8 mouse cellular contexts compared by ENCODE assay signal in the genomic region with DNA sequence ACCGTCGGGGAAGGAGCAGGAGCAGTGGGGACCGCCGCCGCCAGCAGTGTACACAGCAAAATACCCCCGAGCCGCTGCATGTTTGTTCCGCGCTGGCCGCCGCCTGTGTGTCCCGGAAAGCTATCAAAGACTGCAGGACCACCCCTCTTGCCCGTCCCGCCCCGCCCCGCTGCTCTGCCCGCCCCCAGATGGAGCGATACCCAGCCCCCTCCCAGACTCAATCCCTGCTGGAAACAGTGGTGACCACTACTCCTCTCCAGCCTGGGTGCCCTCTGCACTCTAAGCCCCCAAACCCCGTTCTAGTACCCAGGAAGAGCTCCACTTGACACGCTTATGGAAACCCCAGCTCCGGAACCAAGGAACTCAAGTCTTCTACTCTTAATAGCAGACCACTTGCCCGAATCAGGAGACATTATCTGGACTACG. TPM values are rescaled to one million over a fixed set of nuclear protein-coding genes. Genes with fewer than 3 reads are reported as not detected.
DNase-seq lines count a peak whose midpoint lies in the region; ATAC-seq and TF ChIP-seq lines count a peak whose summit lies in the region.

No protein-coding gene starts in this region.

- no peaks in the 10 kb centered on the region for H3K79me2 ChIP-seq in liver, adult 2 months (ENCODE audit: control insufficient read depth, insufficient read depth, low read length)

- DNase-seq in heart, adult 18-20 months, result no peak
- peak; percentile 25 to 37 for DNase-seq in adrenal gland, postnatal 36 days
- DNase-seq in heart, postnatal 0 days (ENCODE audit: low spot score), result peak; percentile 31
- DNase-seq in liver, adult 2 months (ENCODE audit: extremely low read depth, low read depth, low spot score), result no peak
- DNase-seq in c-Kit-positive CD71-positive TER-119-positive erythroid progenitor cells, embryonic 14.5 days (ENCODE audit: low spot score), result no peak

- H3K27me3 ChIP-seq in heart, embryonic 12.5 days (replicated peaks), result no peaks in the 10 kb centered on the region
- H3K27me3 ChIP-seq in heart, postnatal 0 days (ENCODE audit: control insufficient read depth, insufficient read depth, low read length), result peaks cover 18% of the 10 kb centered on the region; the same call in 1 of the 2 replicates
- peaks cover 6% of the 10 kb centered on the region; the same call in 1 of the 2 replicates for H3K27me3 ChIP-seq in liver, adult 2 months (ENCODE audit: control insufficient read depth, insufficient read depth, low read length)

- no peaks in the 10 kb centered on the region for H3K9me3 ChIP-seq in heart, embryonic 12.5 days (replicated peaks)
- no peaks in the 10 kb centered on the region for H3K9me3 ChIP-seq in heart, postnatal 0 days (replicated peaks; ENCODE audit: control insufficient read depth, low read length)

- peak; percentile 63 for ATAC-seq in heart, embryonic 12.5 days (ENCODE audit: insufficient number of reproducible peaks, low FRiP score)
- peak; percentile 47 for ATAC-seq in heart, postnatal 0 days (ENCODE audit: insufficient read depth, low read depth)
- ATAC-seq in CD4-positive, CD25-positive, alpha-beta regulatory T cell, adult 4 months, result no peak

- H3K36me3 ChIP-seq in heart, embryonic 12.5 days, result 0 out of 2 replicates have a peak, but pooled peaks cover 3% of the 10 kb centered on the region
- no peaks in the 10 kb centered on the region for H3K36me3 ChIP-seq in heart, postnatal 0 days (replicated peaks; ENCODE audit: control insufficient read depth, insufficient read depth, low read length)
- H3K36me3 ChIP-seq in liver, adult 2 months (ENCODE audit: control insufficient read depth, insufficient read depth, low read length), result no peaks in the 10 kb centered on the region

- TF ChIP-seq POLR2A in liver, adult 2 months (IDR thresholded peaks at IDR 0.05; ENCODE audit: extremely low read depth, insufficient read depth, low read length), result no peak
- no peak for TF ChIP-seq POLR2A in olfactory bulb, adult 2 months (IDR thresholded peaks at IDR 0.05; ENCODE audit: insufficient read depth, low read depth, low read length)

- WGBS in heart, embryonic 12.5 days, result under 1% methylated on average over 23 of the region's 23 CpGs
- WGBS in heart, postnatal 0 days, result under 1% methylated on average over 23 of the region's 23 CpGs
- 9% methylated on average over 23 of the region's 23 CpGs for WGBS in liver, adult 2 months
- WGBS in olfactory bulb, adult 2 months, result 8% methylated on average over 23 of the region's 23 CpGs

- H3K4me3 ChIP-seq in heart, embryonic 12.5 days, result peak overlapping the region; percentile 62
- H3K4me3 ChIP-seq in heart, postnatal 0 days (ENCODE audit: low read depth, low read length), result peak overlapping the region; percentile 54
- H3K4me3 ChIP-seq in liver, adult 2 months (ENCODE audit: insufficient read depth, low read depth, low read length), result peak overlapping the region; percentile 44; the same call in 1 of the 2 replicates
- peak overlapping the region; percentile 47 for H3K4me3 ChIP-seq in olfactory bulb, adult 2 months (ENCODE audit: insufficient read depth, low read depth, low read length)

- H3K27ac ChIP-seq in heart, embryonic 12.5 days (ENCODE audit: poor library complexity, severe bottlenecking), result peak overlapping the region; percentile 61
- H3K27ac ChIP-seq in heart, postnatal 0 days (ENCODE audit: low read depth), result peak overlapping the region; percentile 44
- H3K27ac ChIP-seq in liver, adult 2 months (replicated peaks; ENCODE audit: insufficient read depth, low read depth, low read length), result no peak overlapping the region
- H3K27ac ChIP-seq in olfactory bulb, adult 2 months (ENCODE audit: insufficient read depth, low read depth, low read length), result no peak overlapping the region

- no peak for TF ChIP-seq EP300 in heart, postnatal 0 days (IDR thresholded peaks at IDR 0.05; ENCODE audit: low read depth)

- peak overlapping the region; percentile 77 for H3K9ac ChIP-seq in heart, embryonic 12.5 days
- peak overlapping the region; percentile 67 for H3K9ac ChIP-seq in heart, postnatal 0 days (replicated peaks; ENCODE audit: low read depth, low read length)
- H3K9ac ChIP-seq in liver, adult 2 months (ENCODE audit: low read depth, low read length), result 0 out of 2 replicates have a peak overlapping the region, but pooled peaks have one; percentile 11

- H3K4me1 ChIP-seq in heart, embryonic 12.5 days (replicated peaks), result peaks cover 50% of the 10 kb centered on the region
- peaks cover 13% of the 10 kb centered on the region; the same call in 1 of the 2 replicates for H3K4me1 ChIP-seq in heart, postnatal 0 days (ENCODE audit: control insufficient read depth, insufficient read depth)
- no peaks in the 10 kb centered on the region for H3K4me1 ChIP-seq in liver, adult 2 months (ENCODE audit: control insufficient read depth, insufficient read depth, low read length)
- peaks cover 15% of the 10 kb centered on the region for H3K4me1 ChIP-seq in olfactory bulb, adult 2 months (ENCODE audit: control insufficient read depth, insufficient read depth, low read length)

- TF ChIP-seq CTCF in heart, postnatal 0 days (IDR thresholded peaks at IDR 0.05; ENCODE audit: low read depth), result no peak
- TF ChIP-seq CTCF in liver, adult 2 months (IDR thresholded peaks at IDR 0.05; ENCODE audit: low read depth, low read length), result no peak
- TF ChIP-seq CTCF in olfactory bulb, adult 2 months (IDR thresholded peaks at IDR 0.05; ENCODE audit: insufficient read depth, low read depth, low read length), result no peak

- H3K4me2 ChIP-seq in heart, embryonic 12.5 days, result peak overlapping the region; percentile 72
- H3K4me2 ChIP-seq in heart, postnatal 0 days (ENCODE audit: low read depth, low read length), result peak overlapping the region; percentile 78

RNA-seq across cellular contexts. Expression of a gene that starts 0.5 kb away (rescaled TPM):
- 91.4 and 96.7 TPM in 2 replicates for polyA plus RNA-seq in heart, embryonic 12.5 days (2016; fragmentation: Nextera tagmentation; extraction: Ambion mirVana)
- total RNA-seq in heart, adult 18-20 months (2021), result 10 to 100 TPM; 45.6 to 47.9 TPM
- 10 to 100 TPM; 15.9 to 18.9 TPM for total RNA-seq in adrenal gland, postnatal 36 days (2021)
- total RNA-seq in heart, postnatal 0 days (2014; rRNA removed; ENCODE audit: low replicate concordance), result 53.8 and 56.0 TPM in 2 replicates
- 90.6 and 96.6 TPM in 2 replicates for polyA plus RNA-seq in heart, postnatal 0 days (2015; fragmentation: Nextera tagmentation; extraction: Ambion mirVana)
- total RNA-seq in liver, adult 2 months (2014; rRNA removed), result 0.65 and 1.0 TPM in 2 replicates
- 0.39 and 0.46 TPM in 2 replicates for polyA plus RNA-seq in liver, adult 2 months (2012; rRNA removed)
- not detected in 2 replicates for polyA plus RNA-seq in olfactory bulb, adult 2 months (2012; ENCODE audit: insufficient read depth, insufficient read length, low replicate concordance, missing spikeins)
- polyA plus RNA-seq in CD4-positive, CD25-positive, alpha-beta regulatory T cell, adult 4 months (2017; shearing (Covaris generic)), result 1 to 10 TPM; 1.3 to 1.7 TPM

Comparison
In these comparisons a context has a peak if more than half of its experiments do, and no peak if none do; other contexts are left out.
1. DNase-seq: peak in adrenal gland, postnatal 36 days (2 of 2) and heart, postnatal 0 days (single experiment); none in heart, adult 18-20 months (0 of 2), liver, adult 2 months (single experiment) and c-Kit-positive CD71-positive TER-119-positive erythroid progenitor cells, embryonic 14.5 days (single experiment).
2. H3K27ac ChIP-seq: peak in heart, embryonic 12.5 days (single experiment) and heart, postnatal 0 days (single experiment); none in liver, adult 2 months (single experiment) and olfactory bulb, adult 2 months (single experiment).
3. H3K9ac ChIP-seq: peak in every context shown above with its lines; median percentile 77 in heart, embryonic 12.5 days; 67 in heart, postnatal 0 days; 11 in liver, adult 2 months.
4. RNA of a gene that starts 0.5 kb away (polyA plus RNA-seq): 91.4 to 96.7 TPM in heart, embryonic 12.5 days and 90.6 to 96.6 TPM in heart, postnatal 0 days; 1.3 to 1.7 TPM in CD4-positive, CD25-positive, alpha-beta regulatory T cell, adult 4 months, 0.39 to 0.46 TPM in liver, adult 2 months and not detected in olfactory bulb, adult 2 months; every median in the first group is over 10 times any median in the second.
5. Peak in every context shown above with its lines, with median percentiles within 50 percentile points of each other: H3K4me3 ChIP-seq.